Mouse (Mus musculus) brain, adult 10 weeks (tissue): ENCODE measurements around the gene Slc25a1. TPM values are rescaled to one million over a fixed set of nuclear protein-coding genes. Genes with fewer than 3 reads are reported as not detected.

ENCODE experiments used
- polyA plus RNA-seq: library from polyadenylated mRNA; stranded (reverse); fragments of 350-450 nt; fragmentation: Illumina TruSeq; extraction: RNeasy Lipid Tissue Mini Kit (QIAGEN cat#74804); gene quantifications from one replicate; pipeline ENCODE4 v1.2.3, GENCODE M21; 2015; ENCODE audit warnings: low read depth, low replicate concordance

Slc25a1 gene
- polyA plus RNA-seq: 55.0 TPM

GRCm38 (mm10) chr16:17928087-17928580 is at the start of gene Slc25a1:
TSS of gene Slc25a1 (minus strand) at chr16:17928219.

GRCm38 (mm10) chr16:17914307-17915249 is 13.4 kb downstream of the Slc25a1 start, which contains the start of gene Gsc2:
TSS of gene Gsc2 (minus strand) at chr16:17915059.

GRCm38 (mm10) chr16:17911052-17911595 is 16.9 kb downstream of the Slc25a1 start, which contains the start of gene Ess2:
TSS of gene Ess2 (minus strand) at chr16:17911348.

GRCm38 (mm10) chr16:17898462-17898861 is 29.6 kb downstream of the Slc25a1 start, which contains the start of the genes Dgcr2 and Tssk2:
TSS of gene Dgcr2 (minus strand) at chr16:17898562.
TSS of gene Tssk2 (plus strand) at chr16:17898637.

GRCm38 (mm10) chr16:17893923-17894322 is 34.1 kb downstream of the Slc25a1 start, which contains the start of gene Tssk1:
TSS of gene Tssk1 (plus strand) at chr16:17894223.

GRCm38 (mm10) chr16:17891567-17891959 is 36.5 kb downstream of the Slc25a1 start, which contains the start of gene Gm20518:
TSS of gene Gm20518 (minus strand) at chr16:17891671.

Other genes starting within 250 kb of the Slc25a1 start
- gene Med15, start 195.3 kb downstream of the Slc25a1 start, polyA plus RNA-seq: 43.6 TPM
- 87.8 TPM for gene Klhl22, start 168.6 kb downstream of the Slc25a1 start, polyA plus RNA-seq
- 2.0 TPM for gene Scarf2, start 130.9 kb downstream of the Slc25a1 start, polyA plus RNA-seq
- 3.2 TPM for gene B830017H08Rik, start 95.1 kb downstream of the Slc25a1 start, polyA plus RNA-seq
- gene Car15, start 89.9 kb downstream of the Slc25a1 start, polyA plus RNA-seq: 8.5 TPM
- 0.61 TPM for gene Gm20518, start 36.5 kb downstream of the Slc25a1 start, polyA plus RNA-seq
- gene Tssk1, start 34.0 kb downstream of the Slc25a1 start, polyA plus RNA-seq: not detected
- gene Dgcr2, start 29.7 kb downstream of the Slc25a1 start, polyA plus RNA-seq: 64.8 TPM
- gene Tssk2, start 29.6 kb downstream of the Slc25a1 start, polyA plus RNA-seq: not detected
- 30.4 TPM for gene Ess2, start 16.9 kb downstream of the Slc25a1 start, polyA plus RNA-seq
- not detected for gene Gsc2, start 13.2 kb downstream of the Slc25a1 start, polyA plus RNA-seq
- not detected for gene Vpreb2, start 52.2 kb upstream of the Slc25a1 start, polyA plus RNA-seq
- gene Dgcr6, start 124.6 kb upstream of the Slc25a1 start, polyA plus RNA-seq: 109 TPM
- 34.4 TPM for gene Prodh, start 162.0 kb upstream of the Slc25a1 start, polyA plus RNA-seq
- 67.4 TPM for gene Rtn4r, start 199.4 kb upstream of the Slc25a1 start, polyA plus RNA-seq